In the genomic region with DNA sequence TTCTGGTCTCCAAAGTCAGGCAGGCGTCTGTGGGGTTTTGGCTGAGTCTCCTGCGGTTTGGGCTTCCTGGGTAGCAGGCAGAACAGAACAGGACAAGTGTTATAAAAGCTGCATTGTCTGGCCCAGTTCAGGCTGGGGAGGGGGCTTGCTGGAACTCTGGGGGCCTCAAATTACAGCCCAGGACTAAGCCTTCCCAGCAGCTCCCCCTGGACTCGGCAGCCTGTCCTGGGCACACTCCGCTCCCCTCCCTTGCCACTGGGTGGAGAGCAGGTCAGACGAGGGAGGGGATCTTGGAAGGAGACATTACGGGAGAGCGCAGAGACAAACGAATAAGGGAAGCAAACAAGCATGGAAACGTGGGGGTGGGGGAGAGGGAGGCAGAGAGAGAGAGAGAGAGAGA, we compare ENCODE assay signal across 9 mouse cellular contexts. TPM values are rescaled to one million over a fixed set of nuclear protein-coding genes. Genes with fewer than 3 reads are reported as not detected.
DNase-seq lines count a peak whose midpoint lies in the region; ATAC-seq lines count a peak whose summit lies in the region.
"Had no signal": no experiment of that assay in that cellular context is flagged by ENCODE, and none has a peak within 500 bp of the region (broad histone marks: within the 10 kb centered on the region; RNA-seq: fewer than 3 reads in every experiment).

No protein-coding gene starts in this region.

- no peaks in the 10 kb centered on the region for H3K9me3 ChIP-seq in liver, embryonic 11.5 days (ENCODE audit: control insufficient read depth, low read length)
- no peaks in the 10 kb centered on the region for H3K9me3 ChIP-seq in embryonic facial prominence, embryonic 15.5 days (replicated peaks)
- H3K9me3 ChIP-seq in intestine, embryonic 15.5 days, result no peaks in the 10 kb centered on the region
- no peaks in the 10 kb centered on the region for H3K9me3 ChIP-seq in neural tube, embryonic 13.5 days

- peaks cover 33% of the 10 kb centered on the region for H3K27me3 ChIP-seq in liver, embryonic 11.5 days (replicated peaks; ENCODE audit: control insufficient read depth, insufficient read depth, low read length)
- no peaks in the 10 kb centered on the region for H3K27me3 ChIP-seq in embryonic facial prominence, embryonic 15.5 days
- H3K27me3 ChIP-seq in intestine, embryonic 15.5 days (replicated peaks), result no peaks in the 10 kb centered on the region; the same call in 1 of the 2 replicates
- peaks cover 66% of the 10 kb centered on the region for H3K27me3 ChIP-seq in neural tube, embryonic 13.5 days

- H3K9ac ChIP-seq in liver, embryonic 11.5 days (ENCODE audit: low read depth, low read length), result no peak overlapping the region
- H3K9ac ChIP-seq in embryonic facial prominence, embryonic 15.5 days, result peak overlapping the region; percentile 40; the same call in 1 of the 2 replicates
- H3K9ac ChIP-seq in intestine, embryonic 15.5 days, result peak overlapping the region; percentile 73; the same call in 1 of the 2 replicates
- H3K9ac ChIP-seq in neural tube, embryonic 13.5 days, result peak overlapping the region; percentile 17; the same call in 1 of the 2 replicates

- H3K4me1 ChIP-seq in liver, embryonic 11.5 days (replicated peaks; ENCODE audit: control insufficient read depth, insufficient read depth, low read length), result peaks cover 16% of the 10 kb centered on the region
- peaks cover 48% of the 10 kb centered on the region for H3K4me1 ChIP-seq in embryonic facial prominence, embryonic 15.5 days
- peaks cover 39% of the 10 kb centered on the region for H3K4me1 ChIP-seq in intestine, embryonic 15.5 days (replicated peaks)
- peaks cover 42% of the 10 kb centered on the region for H3K4me1 ChIP-seq in neural tube, embryonic 13.5 days (replicated peaks)

- H3K4me2 ChIP-seq in liver, embryonic 11.5 days, result peak overlapping the region; percentile 70
- peak overlapping the region; percentile 58 for H3K4me2 ChIP-seq in embryonic facial prominence, embryonic 15.5 days (replicated peaks)
- H3K4me2 ChIP-seq in intestine, embryonic 15.5 days (replicated peaks), result peak overlapping the region; percentile 94
- H3K4me2 ChIP-seq in neural tube, embryonic 13.5 days, result peak overlapping the region; percentile 90

- no peak for DNase-seq in liver, embryonic 11.5 days (ENCODE audit: low spot score)
- DNase-seq in liver, result no peak
- no peak for DNase-seq in kidney, adult 9 months
- DNase-seq in adrenal gland, postnatal 14 days, result no peak

- H3K36me3 ChIP-seq in liver, embryonic 11.5 days (ENCODE audit: control insufficient read depth, insufficient read depth, low read length), result 0 out of 2 replicates have a peak, but pooled peaks cover 4% of the 10 kb centered on the region
- H3K36me3 ChIP-seq in embryonic facial prominence, embryonic 15.5 days, result peaks cover 20% of the 10 kb centered on the region
- peaks cover 12% of the 10 kb centered on the region; the same call in 1 of the 2 replicates for H3K36me3 ChIP-seq in intestine, embryonic 15.5 days
- 0 out of 2 replicates have a peak, but pooled peaks cover 6% of the 10 kb centered on the region for H3K36me3 ChIP-seq in neural tube, embryonic 13.5 days

- WGBS in liver, embryonic 11.5 days, result 34% methylated on average over 9 of the region's 9 CpGs
- 6% methylated on average over 9 of the region's 9 CpGs for WGBS in embryonic facial prominence, embryonic 15.5 days
- WGBS in intestine, embryonic 15.5 days, result 21% methylated on average over 9 of the region's 9 CpGs
- WGBS in neural tube, embryonic 13.5 days, result 7% methylated on average over 9 of the region's 9 CpGs

- no peak overlapping the region for H3K27ac ChIP-seq in liver, embryonic 11.5 days (ENCODE audit: low read depth, low read length)
- peak overlapping the region; percentile 83 for H3K27ac ChIP-seq in embryonic facial prominence, embryonic 15.5 days (replicated peaks)
- H3K27ac ChIP-seq in intestine, embryonic 15.5 days, result peak overlapping the region; percentile 22; the same call in 1 of the 2 replicates
- peak overlapping the region; percentile 28; the same call in 1 of the 2 replicates for H3K27ac ChIP-seq in neural tube, embryonic 13.5 days (replicated peaks)

- no peak for ATAC-seq in liver, embryonic 11.5 days (replicated peaks; ENCODE audit: low FRiP score)
- ATAC-seq in embryonic facial prominence, embryonic 15.5 days (ENCODE audit: insufficient number of reproducible peaks, low FRiP score, low TSS enrichment, low read depth), result peak; percentile 58; the same call in 1 of the 2 replicates
- ATAC-seq in intestine, embryonic 15.5 days, result no peak
- 0 out of 2 replicates have a peak, but pooled peaks have one; percentile 25 for ATAC-seq in neural tube, embryonic 13.5 days (ENCODE audit: low read depth)
- no peak for ATAC-seq in CD4-positive, CD25-positive, alpha-beta regulatory T cell, adult 4 months

- H3K4me3 ChIP-seq in liver, embryonic 11.5 days (ENCODE audit: low read depth, low read length), result peak overlapping the region; percentile 8; the same call in 1 of the 2 replicates
- H3K4me3 ChIP-seq in embryonic facial prominence, embryonic 15.5 days (replicated peaks), result peak overlapping the region; percentile 61
- peak overlapping the region; percentile 72 for H3K4me3 ChIP-seq in intestine, embryonic 15.5 days (replicated peaks)
- H3K4me3 ChIP-seq in neural tube, embryonic 13.5 days, result peak overlapping the region; percentile 53

RNA-seq across cellular contexts. Expression of gene Mdfi, which starts 3.3 kb away (rescaled TPM):
- polyA plus RNA-seq in liver, embryonic 11.5 days (2014; fragmentation: Nextera tagmentation; extraction: Ambion mirVana), result 15.9 and 16.3 TPM in 2 replicates
- 21.2 and 25.3 TPM in 2 replicates for polyA plus RNA-seq in embryonic facial prominence, embryonic 15.5 days (2015; fragmentation: Nextera tagmentation; extraction: Ambion mirVana)
- 8.3 and 9.5 TPM in 2 replicates for polyA plus RNA-seq in intestine, embryonic 15.5 days (2015; fragmentation: Nextera tagmentation; extraction: Ambion mirVana)
- 3.6 and 4.7 TPM in 2 replicates for polyA plus RNA-seq in neural tube, embryonic 13.5 days (2015; fragmentation: Nextera tagmentation; extraction: Ambion mirVana)
- not detected for polyA plus RNA-seq in CD4-positive, CD25-positive, alpha-beta regulatory T cell, adult 4 months (2017; shearing (Covaris generic))
- 3.9 and 4.3 TPM in 2 replicates for total RNA-seq in adrenal gland, postnatal 14 days (2021)
- total RNA-seq: MEL had no signal

Comparison
In these comparisons a context has a peak if more than half of its experiments do, and no peak if none do; other contexts are left out.
1. ATAC-seq: peak in embryonic facial prominence, embryonic 15.5 days (single experiment) and neural tube, embryonic 13.5 days (single experiment); none in liver, embryonic 11.5 days (single experiment), intestine, embryonic 15.5 days (single experiment) and CD4-positive, CD25-positive, alpha-beta regulatory T cell, adult 4 months (single experiment).
2. H3K4me3 ChIP-seq: peak in every context shown above with its lines; median percentile 72 in intestine, embryonic 15.5 days; 61 in embryonic facial prominence, embryonic 15.5 days; 53 in neural tube, embryonic 13.5 days; 8 in liver, embryonic 11.5 days.
3. Peak in every context shown above with its lines, with median percentiles within 50 percentile points of each other: H3K4me2 ChIP-seq.